Mouse (Mus musculus): Measurements from ENCODE around the gene Exosc6.
"Not testable (repeated sequence)": the region's sequence is repeated elsewhere in the genome, so short reads cannot be mapped to it uniquely, and the experiment has no call there.

Gene Exosc6

GRCm38 (mm10) chr8:111058946-111059572 is 2.9 kb downstream of the Exosc6 start:
- no peak for ATAC-seq (ENCODE audit: insufficient number of reproducible peaks, low FRiP score, low TSS enrichment)

GRCm38 (mm10) chr8:111061688-111062071 is 5.5 kb downstream of the Exosc6 start:
- ATAC-seq (ENCODE audit: insufficient number of reproducible peaks, low FRiP score, low TSS enrichment), result no peak

GRCm38 (mm10) chr8:111062072-111062757 is 6.1 kb downstream of the Exosc6 start:
- peak; percentile 78; the same call in 1 of the 2 replicates for ATAC-seq (ENCODE audit: insufficient number of reproducible peaks, low FRiP score, low TSS enrichment)

- ATAC-seq (ENCODE audit: insufficient number of reproducible peaks, low FRiP score, low TSS enrichment), result no peak
Observed at GRCm38 (mm10) chr8:111062893-111063292, 6.8 kb downstream of the Exosc6 start.

- no peak for ATAC-seq (ENCODE audit: insufficient number of reproducible peaks, low FRiP score, low TSS enrichment)
Observed at GRCm38 (mm10) chr8:111066308-111066707, 10.2 kb downstream of the Exosc6 start.

- no peak for ATAC-seq (ENCODE audit: insufficient number of reproducible peaks, low FRiP score, low TSS enrichment)
Observed at GRCm38 (mm10) chr8:111067439-111067838, 11.3 kb downstream of the Exosc6 start.

GRCm38 (mm10) chr8:111068660-111069059 is 12.5 kb downstream of the Exosc6 start:
- not testable (repeated sequence) for ATAC-seq (ENCODE audit: insufficient number of reproducible peaks, low FRiP score, low TSS enrichment)

- no peak for ATAC-seq (ENCODE audit: insufficient number of reproducible peaks, low FRiP score, low TSS enrichment)
Observed at GRCm38 (mm10) chr8:111075926-111076325, 19.8 kb downstream of the Exosc6 start.

GRCm38 (mm10) chr8:111079461-111079860 is 23.3 kb downstream of the Exosc6 start:
- no peak for ATAC-seq (ENCODE audit: insufficient number of reproducible peaks, low FRiP score, low TSS enrichment)

- ATAC-seq (ENCODE audit: insufficient number of reproducible peaks, low FRiP score, low TSS enrichment), result no peak
Observed at GRCm38 (mm10) chr8:111079861-111080271, 23.7 kb downstream of the Exosc6 start.

- ATAC-seq (ENCODE audit: insufficient number of reproducible peaks, low FRiP score, low TSS enrichment), result no peak
Observed at GRCm38 (mm10) chr8:111081580-111082258, 25.6 kb downstream of the Exosc6 start.

GRCm38 (mm10) chr8:111083936-111084335 is 27.8 kb downstream of the Exosc6 start:
- not testable (repeated sequence) for ATAC-seq (ENCODE audit: insufficient number of reproducible peaks, low FRiP score, low TSS enrichment)

- peak; percentile 65; the same call in 1 of the 2 replicates for ATAC-seq (ENCODE audit: insufficient number of reproducible peaks, low FRiP score, low TSS enrichment)
Observed at GRCm38 (mm10) chr8:111090126-111090525, 34.0 kb downstream of the Exosc6 start.

GRCm38 (mm10) chr8:111091706-111092105 is 35.6 kb downstream of the Exosc6 start:
- ATAC-seq (ENCODE audit: insufficient number of reproducible peaks, low FRiP score, low TSS enrichment), result no peak

- not testable (repeated sequence) for ATAC-seq (ENCODE audit: insufficient number of reproducible peaks, low FRiP score, low TSS enrichment)
Observed at GRCm38 (mm10) chr8:111092326-111092725, 36.2 kb downstream of the Exosc6 start, which contains the start of gene Clec18a. Clec18a (minus strand) TSS chr8:111092426.

- peak; percentile 57 for ATAC-seq (ENCODE audit: insufficient number of reproducible peaks, low FRiP score, low TSS enrichment)
Observed at GRCm38 (mm10) chr8:111093865-111094718, 38.0 kb downstream of the Exosc6 start, which contains the start of gene Pdpr. Pdpr (plus strand) TSS chr8:111094630.

- peak; percentile 59; the same call in 1 of the 2 replicates for ATAC-seq (ENCODE audit: insufficient number of reproducible peaks, low FRiP score, low TSS enrichment)
Observed at GRCm38 (mm10) chr8:111094719-111095302, 38.7 kb downstream of the Exosc6 start.

All from cerebellum, adult (tissue).